Mouse (Mus musculus): ENCODE measurements at regions not wholly inside any gene's neighbourhood (a gene's known extent, or its start where the extent isn't known, plus 50 kb on each side); places are given as distances from the start of the nearest gene placed in this dataset.

DNA sequence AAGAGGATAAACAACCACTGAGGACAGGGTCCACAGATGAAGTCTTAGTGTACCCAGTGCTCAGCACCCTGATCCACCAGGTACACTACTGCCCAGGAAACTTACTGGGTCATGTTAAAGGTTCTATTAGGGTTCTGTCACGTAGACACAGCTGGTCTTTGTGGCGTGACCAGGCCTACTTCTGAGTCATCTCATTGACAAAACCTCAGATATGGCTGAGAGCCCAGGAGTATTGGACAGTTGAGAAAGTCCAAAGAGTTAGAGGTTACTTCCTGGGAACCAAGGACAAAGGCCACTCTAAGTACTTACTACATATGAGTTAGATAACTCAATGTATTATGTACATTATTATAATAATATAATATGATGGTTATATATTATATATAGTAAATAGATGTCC lies 2214.0 kb downstream of the 4930444P10Rik start:
- Histone ChIP-seq H3K79me2 (ENCODE audit: control insufficient read depth, insufficient read depth) (no peaks in the 10 kb centered on the region), H3K36me3 (ENCODE audit: control insufficient read depth, insufficient read depth) (no peaks in the 10 kb centered on the region), H3ac (ENCODE audit: control insufficient read depth, insufficient read length) (no peak overlapping the region), H3K27me3 (ENCODE audit: control insufficient read depth, insufficient read depth, insufficient read length) (no peaks in the 10 kb centered on the region), H3K4me2 (ENCODE audit: low read depth) (no peak overlapping the region), H3K4me3 (no peak overlapping the region)
- TF ChIP-seq TCF3 (IDR thresholded peaks at IDR 0.05; ENCODE audit: insufficient read length, low read depth) (no peak), CEBPB (IDR thresholded peaks at IDR 0.05; ENCODE audit: insufficient read depth, poor library complexity, severe bottlenecking) (no peak), MYOG (IDR thresholded peaks at IDR 0.05; ENCODE audit: control insufficient read depth in 1 of 3, insufficient read depth in 1 of 3, insufficient read length in 2 of 3, low read depth in 2 of 3) (no peak), MYOD1 (IDR thresholded peaks at IDR 0.05; ENCODE audit: control insufficient read depth in 1 of 3, insufficient read length in 2 of 3, low read depth in 2 of 3) (no peak), MAX (IDR thresholded peaks at IDR 0.05; ENCODE audit: low read depth) (no peak), TCF12 (IDR thresholded peaks at IDR 0.05; ENCODE audit: insufficient read depth, poor library complexity, severe bottlenecking) (no peak), POLR2A (IDR thresholded peaks at IDR 0.05; ENCODE audit: insufficient read length, low read depth) (no peak), USF1 (IDR thresholded peaks at IDR 0.05; ENCODE audit: low read depth) (no peak), E2F4 (IDR thresholded peaks at IDR 0.05; ENCODE audit: insufficient read depth) (no peak), POLR2AphosphoS2 (IDR thresholded peaks at IDR 0.05; ENCODE audit: insufficient read length, low read depth) (no peak), REST (IDR thresholded peaks at IDR 0.05; ENCODE audit: insufficient read depth, insufficient read length) (no peak), SRF (IDR thresholded peaks at IDR 0.05; ENCODE audit: control insufficient read depth, insufficient read length, low read depth) (no peak)

DNA sequence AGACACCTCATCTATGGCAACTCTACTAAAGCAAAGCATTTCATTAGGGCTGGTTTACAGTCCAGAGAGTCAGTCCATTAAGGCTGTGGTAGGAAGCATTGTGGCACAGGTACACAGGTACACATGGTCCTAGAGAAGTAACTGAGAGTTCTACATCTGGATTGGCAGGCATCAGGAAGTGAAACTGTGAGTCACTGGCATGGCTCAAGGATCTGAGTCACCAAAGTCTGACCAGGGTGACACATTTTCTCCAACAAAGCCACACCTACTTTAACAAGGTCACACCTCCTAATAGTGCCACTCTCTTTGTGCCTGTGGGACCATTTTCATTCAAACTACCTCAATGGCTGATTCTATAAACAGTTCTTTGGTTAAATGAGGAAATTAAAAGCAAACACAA lies 2219.2 kb downstream of the 4930444P10Rik start:
- no peaks in the 10 kb centered on the region for H3K27me3 ChIP-seq (ENCODE audit: control insufficient read depth, insufficient read depth, insufficient read length)
- no peak overlapping the region for H3ac ChIP-seq (ENCODE audit: control insufficient read depth, insufficient read length)
- no peak for TF ChIP-seq MAX (IDR thresholded peaks at IDR 0.05; ENCODE audit: low read depth)
- TF ChIP-seq TCF3 (IDR thresholded peaks at IDR 0.05; ENCODE audit: insufficient read length, low read depth) = no peak
- no peak for TF ChIP-seq E2F4 (IDR thresholded peaks at IDR 0.05; ENCODE audit: insufficient read depth)
- TF ChIP-seq SRF (IDR thresholded peaks at IDR 0.05; ENCODE audit: control insufficient read depth, insufficient read length, low read depth) = no peak
- TF ChIP-seq MYOG (IDR thresholded peaks at IDR 0.05; ENCODE audit: control insufficient read depth in 1 of 3, insufficient read depth in 1 of 3, insufficient read length in 2 of 3, low read depth in 2 of 3) = no peak
- TF ChIP-seq CEBPB (IDR thresholded peaks at IDR 0.05; ENCODE audit: insufficient read depth, poor library complexity, severe bottlenecking) = no peak
- TF ChIP-seq USF1 (IDR thresholded peaks at IDR 0.05; ENCODE audit: low read depth) = no peak
- no peak for TF ChIP-seq MYOD1 (IDR thresholded peaks at IDR 0.05; ENCODE audit: control insufficient read depth in 1 of 3, insufficient read length in 2 of 3, low read depth in 2 of 3)
- no peak for TF ChIP-seq POLR2A (IDR thresholded peaks at IDR 0.05; ENCODE audit: insufficient read length, low read depth)
- TF ChIP-seq REST (IDR thresholded peaks at IDR 0.05; ENCODE audit: insufficient read depth, insufficient read length) = no peak
- no peak for TF ChIP-seq POLR2AphosphoS2 (IDR thresholded peaks at IDR 0.05; ENCODE audit: insufficient read length, low read depth)
- no peak for TF ChIP-seq TCF12 (IDR thresholded peaks at IDR 0.05; ENCODE audit: insufficient read depth, poor library complexity, severe bottlenecking)
- no peak overlapping the region for H3K4me3 ChIP-seq
- H3K4me2 ChIP-seq (ENCODE audit: low read depth) = no peak overlapping the region
- no peaks in the 10 kb centered on the region for H3K79me2 ChIP-seq (ENCODE audit: control insufficient read depth, insufficient read depth)
- H3K36me3 ChIP-seq (ENCODE audit: control insufficient read depth, insufficient read depth) = no peaks in the 10 kb centered on the region

DNA sequence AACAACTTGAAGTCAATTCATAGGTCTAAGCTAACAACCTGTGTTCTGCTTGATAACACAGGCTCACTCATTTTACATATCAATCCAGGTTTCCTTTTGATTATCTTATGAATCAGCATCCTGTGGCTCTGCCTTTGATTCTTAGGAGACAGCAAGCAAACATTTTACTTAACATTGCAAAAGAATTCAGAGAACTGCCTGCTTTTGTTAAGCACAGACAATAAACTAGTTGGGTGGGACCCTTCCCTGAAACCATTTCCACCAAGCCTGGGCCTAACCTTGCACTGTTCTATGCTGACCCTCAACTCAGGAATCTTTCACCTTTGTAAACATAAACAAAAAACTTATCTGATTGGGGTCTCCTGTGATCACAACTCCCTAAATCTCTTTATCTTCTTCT lies 2220.6 kb downstream of the 4930444P10Rik start:
- Histone ChIP-seq H3K27me3 (ENCODE audit: control insufficient read depth, insufficient read depth, insufficient read length) (no peaks in the 10 kb centered on the region), H3K79me2 (ENCODE audit: control insufficient read depth, insufficient read depth) (no peaks in the 10 kb centered on the region), H3K4me3 (no peak overlapping the region), H3K36me3 (ENCODE audit: control insufficient read depth, insufficient read depth) (no peaks in the 10 kb centered on the region), H3K4me2 (ENCODE audit: low read depth) (no peak overlapping the region), H3ac (ENCODE audit: control insufficient read depth, insufficient read length) (no peak overlapping the region)
- TF ChIP-seq E2F4 (IDR thresholded peaks at IDR 0.05; ENCODE audit: insufficient read depth) = no peak
- TF ChIP-seq TCF3 (IDR thresholded peaks at IDR 0.05; ENCODE audit: insufficient read length, low read depth) = no peak
- TF ChIP-seq MAX (IDR thresholded peaks at IDR 0.05; ENCODE audit: low read depth) = no peak
- TF ChIP-seq MYOG (IDR thresholded peaks at IDR 0.05; ENCODE audit: control insufficient read depth in 1 of 3, insufficient read depth in 1 of 3, insufficient read length in 2 of 3, low read depth in 2 of 3) = no peak

GRCm38 (mm10) chr1:13870631-13871286 lies 2222.4 kb downstream of the 4930444P10Rik start:
- no peak overlapping the region for H3K4me2 ChIP-seq (ENCODE audit: low read depth)
- no peaks in the 10 kb centered on the region for H3K79me2 ChIP-seq (ENCODE audit: control insufficient read depth, insufficient read depth)
- no peak overlapping the region for H3ac ChIP-seq (ENCODE audit: control insufficient read depth, insufficient read length)
- H3K36me3 ChIP-seq (ENCODE audit: control insufficient read depth, insufficient read depth) = no peaks in the 10 kb centered on the region
- H3K27me3 ChIP-seq (ENCODE audit: control insufficient read depth, insufficient read depth, insufficient read length) = no peaks in the 10 kb centered on the region
- H3K4me3 ChIP-seq = no peak overlapping the region
- TF ChIP-seq REST (IDR thresholded peaks at IDR 0.05; ENCODE audit: insufficient read depth, insufficient read length) (no peak), E2F4 (IDR thresholded peaks at IDR 0.05; ENCODE audit: insufficient read depth) (no peak), POLR2A (IDR thresholded peaks at IDR 0.05; ENCODE audit: insufficient read length, low read depth) (no peak), CEBPB (IDR thresholded peaks at IDR 0.05; ENCODE audit: insufficient read depth, poor library complexity, severe bottlenecking) (no peak), MYOG (IDR thresholded peaks at IDR 0.05; ENCODE audit: control insufficient read depth in 1 of 3, insufficient read depth in 1 of 3, insufficient read length in 2 of 3, low read depth in 2 of 3) (no peak), POLR2AphosphoS2 (IDR thresholded peaks at IDR 0.05; ENCODE audit: insufficient read length, low read depth) (no peak), SRF (IDR thresholded peaks at IDR 0.05; ENCODE audit: control insufficient read depth, insufficient read length, low read depth) (no peak)

- Histone ChIP-seq H3ac (ENCODE audit: control insufficient read depth, insufficient read length) (no peak overlapping the region), H3K4me2 (ENCODE audit: low read depth) (no peak overlapping the region), H3K36me3 (ENCODE audit: control insufficient read depth, insufficient read depth) (no peaks in the 10 kb centered on the region), H3K27me3 (ENCODE audit: control insufficient read depth, insufficient read depth, insufficient read length) (no peaks in the 10 kb centered on the region), H3K79me2 (ENCODE audit: control insufficient read depth, insufficient read depth) (no peaks in the 10 kb centered on the region), H3K4me3 (no peak overlapping the region)
- no peak for TF ChIP-seq REST (IDR thresholded peaks at IDR 0.05; ENCODE audit: insufficient read depth, insufficient read length)
- no peak for TF ChIP-seq TCF12 (IDR thresholded peaks at IDR 0.05; ENCODE audit: insufficient read depth, poor library complexity, severe bottlenecking)
- TF ChIP-seq MAX (IDR thresholded peaks at IDR 0.05; ENCODE audit: low read depth) = no peak
- TF ChIP-seq MYOG (IDR thresholded peaks at IDR 0.05; ENCODE audit: control insufficient read depth in 1 of 3, insufficient read depth in 1 of 3, insufficient read length in 2 of 3, low read depth in 2 of 3) = no peak
- TF ChIP-seq MYOD1 (IDR thresholded peaks at IDR 0.05; ENCODE audit: control insufficient read depth in 1 of 3, insufficient read length in 2 of 3, low read depth in 2 of 3) = no peak
- no peak for TF ChIP-seq POLR2A (IDR thresholded peaks at IDR 0.05; ENCODE audit: insufficient read length, low read depth)
- no peak for TF ChIP-seq TCF3 (IDR thresholded peaks at IDR 0.05; ENCODE audit: insufficient read length, low read depth)
- no peak for TF ChIP-seq CEBPB (IDR thresholded peaks at IDR 0.05; ENCODE audit: insufficient read depth, poor library complexity, severe bottlenecking)
- no peak for TF ChIP-seq POLR2AphosphoS2 (IDR thresholded peaks at IDR 0.05; ENCODE audit: insufficient read length, low read depth)
- no peak for TF ChIP-seq SRF (IDR thresholded peaks at IDR 0.05; ENCODE audit: control insufficient read depth, insufficient read length, low read depth)
- TF ChIP-seq USF1 (IDR thresholded peaks at IDR 0.05; ENCODE audit: low read depth) = no peak
- no peak for TF ChIP-seq E2F4 (IDR thresholded peaks at IDR 0.05; ENCODE audit: insufficient read depth)
Observed at GRCm38 (mm10) chr1:13865713-13866112, 2227.4 kb downstream of the 4930444P10Rik start.
